Mouse (Mus musculus): ENCODE measurements at regions not wholly inside any gene's neighbourhood (a gene's known extent, or its start where the extent isn't known, plus 50 kb on each side); places are given as distances from the start of the nearest gene placed in this dataset.

DNA sequence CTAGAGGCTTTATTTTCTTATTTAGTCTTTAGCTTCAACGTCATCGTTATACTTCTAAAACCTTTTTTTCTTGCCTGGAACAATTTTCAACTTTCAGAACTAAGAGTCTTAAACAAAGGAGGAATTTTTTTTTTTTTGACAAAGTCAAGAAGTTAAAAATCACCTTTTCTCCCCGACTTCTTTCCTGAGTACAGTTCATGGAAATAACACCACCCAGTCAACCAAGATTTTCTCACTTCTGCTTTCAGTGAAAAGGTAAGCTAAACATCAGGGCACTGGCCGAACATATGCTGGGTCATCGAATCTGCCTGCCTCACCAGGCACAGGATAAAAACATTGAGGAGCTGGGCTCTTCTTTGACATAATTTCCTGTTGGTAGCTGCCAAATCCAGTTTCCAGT lies 277.4 kb upstream of the Actbl2 start:
- DNase-seq (ENCODE audit: low read depth, low spot score) = no peak

DNA sequence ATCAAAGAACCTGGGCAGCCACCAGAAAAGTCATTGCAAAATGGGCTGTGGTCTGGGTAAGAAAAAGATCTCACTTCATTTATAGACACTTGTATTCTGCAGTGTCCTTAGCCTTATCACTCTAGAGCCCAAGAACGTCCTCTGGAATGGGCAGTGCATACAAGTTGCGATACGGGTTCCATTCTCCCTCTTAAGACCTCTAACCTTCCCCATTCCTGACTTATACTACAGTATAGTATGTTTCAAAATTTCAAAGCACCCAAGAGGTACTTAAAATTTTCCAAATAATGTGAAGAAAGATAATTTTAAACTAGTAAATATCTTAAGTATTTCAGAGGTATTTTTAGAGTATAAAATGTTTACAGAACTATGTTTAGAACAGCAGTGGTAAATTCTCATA lies 276.8 kb upstream of the Actbl2 start:
- no peak for DNase-seq (ENCODE audit: low read depth, low spot score)

DNA sequence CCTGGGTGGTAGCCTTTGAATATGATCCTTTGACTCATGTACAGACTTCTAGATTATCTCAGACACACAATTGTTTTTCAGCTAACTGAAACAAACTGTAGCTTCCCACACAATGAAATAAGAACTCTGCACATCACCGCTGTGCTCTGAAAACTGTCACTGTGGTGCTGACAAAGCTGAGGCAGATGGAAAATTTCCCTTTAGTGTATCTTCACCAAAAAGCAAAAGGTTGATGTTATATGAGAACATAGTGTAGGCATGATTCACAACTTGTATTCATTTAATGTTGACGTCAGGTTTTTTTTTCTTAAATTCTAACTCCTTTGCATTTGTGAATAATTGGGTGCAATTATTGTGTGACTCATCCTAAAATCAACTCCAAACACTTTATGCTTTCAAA lies 264.1 kb upstream of the Actbl2 start:
- no peak for DNase-seq (ENCODE audit: low read depth, low spot score)

DNA sequence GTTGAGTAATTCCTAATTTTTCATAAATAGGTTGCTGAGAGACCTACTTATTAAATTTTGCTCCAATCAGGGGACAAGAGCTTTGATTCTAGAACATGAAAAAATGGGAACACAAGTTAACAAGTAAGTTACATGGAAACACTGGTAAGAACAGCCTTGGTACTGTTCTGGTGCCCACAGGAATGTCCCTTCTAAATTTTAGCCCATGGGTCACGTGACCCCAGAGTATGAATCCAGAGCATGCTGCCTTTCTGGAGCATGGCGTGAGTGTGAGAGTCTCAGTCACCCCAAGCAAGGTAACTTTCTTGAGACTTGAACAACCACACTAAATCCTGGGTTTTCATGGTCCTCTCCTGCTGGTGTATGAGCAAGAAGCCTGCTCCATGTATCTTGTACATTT lies 263.7 kb upstream of the Actbl2 start:
- DNase-seq (ENCODE audit: low read depth, low spot score) = no peak

DNA sequence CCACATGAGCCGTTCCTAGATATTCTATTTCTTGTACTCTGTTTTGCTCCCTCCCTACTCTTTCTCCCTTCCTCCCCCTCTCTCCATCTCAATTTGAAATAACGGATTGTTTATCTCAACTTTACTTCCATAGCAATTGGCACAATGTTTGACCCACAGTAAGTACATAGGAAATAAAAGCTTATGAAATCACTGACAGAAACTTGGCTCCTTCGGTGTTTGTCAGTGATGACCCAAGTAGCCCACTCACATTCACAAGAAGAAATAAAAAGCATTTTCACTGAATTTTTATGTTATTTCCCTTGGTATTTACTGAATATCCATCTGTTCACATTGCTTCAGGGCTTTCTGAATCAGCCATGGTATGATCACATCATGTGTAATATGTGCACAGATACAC lies 260.2 kb upstream of the Actbl2 start:
- DNase-seq (ENCODE audit: low read depth, low spot score) = no peak

DNA sequence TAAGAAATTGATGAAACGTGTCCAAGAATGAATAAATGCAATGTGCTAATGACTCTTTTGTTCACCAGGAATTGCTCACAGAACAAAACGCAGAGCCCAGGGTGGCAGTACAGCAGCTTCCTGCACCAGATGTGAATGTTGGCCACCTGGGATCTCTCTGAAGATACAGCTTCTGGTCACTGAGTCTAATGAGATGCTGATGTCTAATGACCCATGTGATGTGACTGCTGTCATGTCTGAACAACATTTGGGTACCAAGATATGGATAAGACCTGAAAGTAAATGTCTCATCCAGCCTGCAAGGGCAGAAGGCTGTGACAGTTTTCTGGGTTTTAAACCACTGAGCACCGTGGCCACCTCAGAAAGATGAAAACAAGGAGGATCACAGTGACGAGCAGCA lies 252.1 kb upstream of the Actbl2 start:
- DNase-seq (ENCODE audit: low read depth, low spot score) = no peak

DNA sequence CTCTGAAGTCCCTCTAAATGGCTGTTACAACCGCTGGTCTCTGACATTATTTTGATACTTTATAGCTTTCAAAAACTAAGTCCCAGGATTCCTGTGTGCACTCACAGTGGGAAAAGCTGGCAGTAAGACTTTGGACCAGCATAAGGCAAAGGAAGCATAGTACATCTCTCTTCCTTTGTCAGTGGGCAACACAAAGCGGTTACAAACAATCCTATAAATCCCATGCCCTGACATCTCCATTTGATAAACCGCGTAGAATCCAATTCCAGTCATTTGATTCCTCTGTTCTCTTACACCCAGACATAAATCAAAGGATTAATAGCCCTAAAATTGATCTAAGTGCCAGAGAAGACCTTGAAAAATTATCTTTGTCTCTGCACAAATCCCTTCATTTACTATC lies 240.7 kb upstream of the Actbl2 start:
- DNase-seq (ENCODE audit: low read depth, low spot score) = no peak

DNA sequence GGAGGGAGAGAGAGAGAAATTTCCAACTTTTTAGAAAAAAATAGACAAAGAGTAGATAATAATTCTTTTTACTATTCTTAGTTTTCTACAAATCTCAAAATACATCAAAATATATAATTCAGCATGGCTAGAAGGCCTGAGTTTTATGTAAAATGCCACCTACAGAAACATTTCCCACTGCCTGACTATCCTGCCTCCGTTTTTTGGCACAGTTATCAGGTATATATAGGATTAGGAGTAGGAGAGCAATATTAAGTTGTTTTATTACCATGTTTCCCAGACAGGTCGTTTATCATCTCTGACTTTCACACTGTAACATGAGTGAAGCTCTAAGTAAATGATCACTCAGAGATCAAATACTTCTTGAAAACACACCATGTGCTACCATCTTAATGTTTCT lies 224.7 kb upstream of the Actbl2 start:
- no peak for DNase-seq (ENCODE audit: low read depth, low spot score)

DNA sequence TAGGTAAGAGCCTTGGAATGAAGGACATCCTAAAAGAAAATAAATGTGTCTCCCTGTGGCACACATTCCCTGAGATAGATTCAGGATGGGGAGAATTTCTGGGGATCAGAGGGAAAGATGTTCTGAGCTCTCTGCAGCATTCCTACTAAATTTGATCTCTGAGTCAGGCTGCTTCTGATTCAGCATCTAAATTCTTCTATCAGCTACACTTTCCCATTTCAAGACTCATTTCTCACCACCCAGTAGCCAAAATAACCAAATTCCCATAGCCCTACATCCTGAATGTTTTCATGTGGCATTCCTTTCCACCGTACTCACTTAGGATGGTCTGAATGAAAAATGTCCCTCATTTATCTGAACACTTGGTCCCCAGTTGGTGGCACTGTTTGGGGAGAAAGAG lies 223.2 kb upstream of the Actbl2 start:
- DNase-seq (ENCODE audit: low read depth, low spot score) = no peak

DNA sequence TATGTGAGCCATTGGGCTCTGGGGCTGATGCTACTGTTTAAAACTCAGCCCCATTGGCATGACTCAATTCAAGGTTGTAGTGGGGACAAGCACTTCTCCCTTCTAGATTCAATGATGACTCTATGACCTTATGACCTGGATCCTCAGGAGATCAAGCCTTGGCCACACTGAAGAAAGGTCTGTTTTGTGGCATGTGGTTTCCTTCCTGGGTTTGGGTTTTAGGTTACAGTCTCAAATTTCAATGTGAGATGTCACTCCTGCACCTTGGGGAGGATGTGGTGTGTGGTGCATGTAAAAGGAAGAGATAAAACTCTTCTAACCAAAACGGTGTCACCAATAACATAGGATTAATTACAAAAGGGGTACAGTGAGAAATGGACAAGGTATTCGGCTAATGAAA lies 211.2 kb upstream of the Actbl2 start:
- no peak for DNase-seq (ENCODE audit: low read depth, low spot score)

DNA sequence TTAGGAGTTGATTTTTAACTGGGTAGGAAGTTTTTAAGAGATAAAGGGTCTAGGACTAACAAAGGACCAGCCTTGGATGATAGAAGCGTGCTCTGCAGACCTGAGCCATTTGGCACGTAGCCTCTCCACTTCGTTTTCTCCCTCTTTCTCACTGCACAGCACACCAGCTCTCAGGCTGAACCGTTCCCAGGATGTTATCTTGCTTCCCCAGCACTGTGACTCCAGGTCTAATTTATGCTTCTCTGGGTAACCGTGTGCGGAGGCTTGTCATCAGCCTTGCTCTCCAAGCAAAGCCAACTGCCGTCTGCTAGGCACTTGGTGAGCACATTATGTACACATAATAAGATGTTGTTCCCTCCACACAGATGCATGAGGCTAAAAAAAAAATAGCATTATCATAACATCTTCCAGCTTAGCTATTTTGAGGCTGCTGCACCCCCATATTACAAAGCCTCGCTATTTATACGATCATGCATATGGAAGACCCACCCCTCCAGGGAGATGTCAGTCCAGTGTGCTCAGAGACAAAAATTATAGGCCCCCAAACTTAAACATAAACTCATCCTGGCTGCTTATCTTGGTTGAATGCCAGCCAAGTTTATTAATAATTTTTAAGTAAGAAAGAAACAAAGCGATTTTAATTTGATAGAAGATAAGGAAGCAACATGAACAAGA lies 210.3 kb upstream of the Actbl2 start:
- no peak for DNase-seq (ENCODE audit: low read depth, low spot score)

DNA sequence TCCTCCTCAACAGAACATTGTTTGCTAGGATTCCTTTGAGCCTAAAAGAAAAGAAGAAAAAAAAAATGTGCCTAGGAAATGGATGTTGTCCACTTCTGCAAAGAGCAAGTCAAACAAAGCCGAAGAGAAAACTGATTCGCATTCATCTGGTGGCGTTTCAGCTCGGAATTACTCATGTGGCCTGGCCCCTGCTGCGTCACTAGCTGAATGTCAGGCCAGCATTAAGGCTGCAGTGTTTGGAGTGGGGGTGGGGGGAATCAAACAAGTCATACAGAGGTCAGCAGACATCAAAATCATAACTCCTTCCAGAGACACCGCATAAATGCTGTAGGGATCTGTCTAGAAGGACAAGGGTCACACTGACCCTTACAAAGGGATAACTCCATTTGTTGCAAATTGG lies 204.7 kb upstream of the Actbl2 start:
- no peak for DNase-seq (ENCODE audit: low read depth, low spot score)

DNA sequence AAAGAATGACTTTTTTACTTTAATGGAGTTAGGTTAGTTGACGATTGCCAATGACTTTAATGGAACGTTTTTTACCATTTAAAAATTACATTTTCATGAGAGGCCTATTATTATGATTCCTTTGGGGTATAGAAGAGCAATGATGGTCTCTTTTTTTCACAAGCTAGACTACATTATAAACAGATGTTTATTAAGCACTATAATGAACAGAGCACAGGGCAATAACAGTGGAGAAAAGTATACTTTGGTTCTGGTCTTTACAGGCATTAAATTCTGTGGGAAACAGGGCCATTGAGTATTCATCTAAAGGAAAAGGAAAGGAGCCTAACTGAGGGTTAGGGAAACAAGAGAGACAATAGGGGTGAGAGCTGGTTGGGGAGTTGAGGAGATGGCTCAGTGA lies 199.0 kb upstream of the Actbl2 start:
- DNase-seq (ENCODE audit: low read depth, low spot score) = no peak

DNA sequence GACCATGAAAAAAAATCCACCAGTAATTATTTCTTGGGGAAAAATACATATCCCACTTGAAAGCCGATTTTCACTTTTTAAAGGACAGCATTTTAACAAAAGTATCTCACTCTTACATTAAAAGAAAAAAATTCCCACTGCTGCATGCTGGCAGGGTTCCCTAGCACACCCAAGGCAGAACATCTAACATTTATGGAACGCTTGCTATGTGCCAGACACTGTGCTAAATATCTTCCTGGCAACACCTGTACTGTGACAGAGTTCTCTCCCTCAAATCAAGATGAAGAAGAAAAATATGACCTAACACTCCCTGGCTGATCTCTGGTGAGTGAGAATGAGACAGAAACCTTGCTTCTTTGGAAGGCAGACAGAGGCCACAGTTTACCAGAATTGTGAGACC lies 167.1 kb upstream of the Actbl2 start:
- DNase-seq (ENCODE audit: low read depth, low spot score) = no peak

DNA sequence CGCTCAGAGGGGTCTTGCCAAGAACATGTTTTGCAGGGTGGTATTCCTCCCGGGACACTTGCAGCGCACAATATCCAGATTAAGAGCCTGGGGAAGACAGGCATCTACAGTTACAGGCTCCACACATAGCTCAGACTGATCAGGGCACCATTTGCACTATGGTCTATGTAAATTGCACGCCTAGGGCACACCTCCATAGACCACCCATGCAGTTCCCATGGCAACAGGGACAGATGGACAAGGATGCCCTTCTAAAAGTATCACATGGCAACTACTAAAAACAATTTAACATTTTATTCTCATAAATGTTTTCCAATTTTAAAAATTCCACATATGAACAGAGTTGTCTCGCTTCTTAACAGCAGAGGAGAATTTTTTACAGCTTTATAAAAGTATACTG lies 158.7 kb upstream of the Actbl2 start:
- DNase-seq (ENCODE audit: low read depth, low spot score) = no peak

DNA sequence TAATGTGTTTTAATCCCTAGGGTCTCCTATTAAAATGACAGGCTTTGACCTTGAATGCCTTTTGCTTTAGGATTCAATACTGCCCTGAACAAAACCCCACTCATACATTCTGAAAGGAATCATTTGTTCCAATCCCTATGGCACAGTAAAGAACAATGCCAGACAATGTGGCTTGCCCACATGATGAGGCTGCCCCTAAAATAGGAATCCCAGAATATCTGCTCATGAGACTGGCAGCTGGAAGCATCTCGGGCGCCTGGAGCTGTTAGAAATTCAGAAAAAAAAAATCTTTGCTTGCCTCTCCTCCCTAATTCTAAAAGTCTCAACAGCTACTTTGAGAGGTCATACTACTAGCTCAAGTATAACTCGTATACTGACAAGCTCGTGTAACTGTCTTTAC lies 157.5 kb upstream of the Actbl2 start:
- DNase-seq (ENCODE audit: low read depth, low spot score) = no peak

DNA sequence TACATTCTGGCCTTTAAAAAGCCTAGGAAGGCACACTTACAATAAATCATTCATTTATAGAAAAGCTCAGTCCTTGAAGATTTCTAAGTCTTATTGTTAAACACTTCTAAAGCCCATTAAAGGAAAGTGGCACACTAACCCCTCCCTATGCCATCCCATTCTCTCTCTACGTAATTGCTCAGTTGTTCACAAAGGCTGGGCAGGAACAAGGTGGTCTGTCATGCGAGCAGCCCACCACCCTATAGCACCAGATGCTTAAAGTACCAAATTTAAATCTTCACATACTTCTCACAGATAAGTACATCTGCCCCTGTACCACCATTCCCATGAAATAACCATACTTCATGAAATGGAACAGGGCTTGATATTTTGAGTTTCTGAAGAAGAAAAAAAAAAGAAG lies 156.1 kb upstream of the Actbl2 start:
- DNase-seq (ENCODE audit: low read depth, low spot score) = no peak

DNA sequence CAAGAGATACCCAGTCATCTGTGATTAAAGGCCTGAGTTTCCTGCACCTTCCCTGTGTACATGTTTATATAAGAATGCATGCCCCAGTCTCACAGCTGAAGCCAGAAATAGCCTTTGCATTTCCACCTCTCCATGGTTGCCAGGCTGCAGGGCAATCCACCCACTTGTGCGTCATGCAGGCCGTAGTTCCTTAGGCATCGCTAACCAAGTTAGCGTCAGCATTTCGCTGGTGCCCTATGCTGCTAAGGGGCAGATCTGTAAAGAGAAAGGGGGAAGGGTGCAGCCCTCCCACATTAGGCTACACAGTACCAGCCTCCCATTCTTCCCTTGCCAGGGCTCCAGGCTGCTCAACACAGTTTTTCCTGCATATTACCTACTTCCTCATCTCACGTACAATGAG lies 155.6 kb upstream of the Actbl2 start:
- DNase-seq (ENCODE audit: low read depth, low spot score) = no peak

DNA sequence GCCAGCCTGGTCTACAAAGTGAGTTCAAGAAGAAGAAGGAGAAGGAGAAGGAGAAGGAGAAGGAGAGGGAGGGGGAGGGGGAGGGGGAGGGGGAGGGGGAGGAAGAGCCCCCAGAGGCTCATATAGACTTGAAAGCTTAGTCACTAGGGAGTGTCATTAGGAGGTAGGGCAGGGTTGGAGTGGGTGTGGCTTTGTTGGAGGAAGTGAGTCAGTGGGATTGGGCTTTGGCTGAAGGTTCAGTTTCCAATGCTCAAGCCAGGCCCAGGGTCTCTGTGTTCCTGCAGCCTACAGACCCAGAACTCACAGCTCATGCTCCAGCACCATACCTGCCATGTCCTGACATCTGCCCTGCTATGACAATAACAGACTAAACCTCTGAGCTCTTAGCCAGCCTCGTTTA lies 154.4 kb upstream of the Actbl2 start:
- peak; percentile 15 for DNase-seq (ENCODE audit: low read depth, low spot score)

DNA sequence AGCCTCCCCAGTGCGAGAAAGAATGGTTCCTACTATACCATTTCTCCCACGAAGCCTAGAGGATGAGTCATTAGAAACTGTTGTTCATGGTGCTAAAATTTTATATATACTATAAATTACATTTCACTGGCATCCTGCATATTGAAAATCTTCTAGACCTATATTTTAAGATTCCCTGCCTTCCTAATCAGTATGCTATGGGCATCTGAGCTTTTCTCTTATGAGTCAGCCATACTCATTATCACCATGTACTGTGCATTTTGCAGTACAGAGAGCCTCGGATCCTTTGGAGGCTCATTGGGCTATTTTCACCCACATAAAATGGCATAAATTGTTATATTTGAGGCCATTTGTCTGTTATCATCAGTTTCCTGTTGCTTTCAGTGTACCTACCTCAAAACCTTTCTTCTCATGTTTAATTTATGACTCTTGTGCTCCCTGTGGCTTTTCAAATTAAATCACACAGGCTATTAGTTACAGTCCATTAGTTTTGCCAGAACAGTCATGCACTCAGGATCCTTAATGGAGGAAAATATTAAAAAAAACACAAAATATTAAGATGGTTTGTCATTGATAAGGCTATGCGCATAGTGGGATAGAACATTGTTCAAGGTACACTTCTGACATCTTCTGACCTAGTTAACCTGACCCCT lies 150.1 kb upstream of the Actbl2 start:
- DNase-seq (ENCODE audit: low read depth, low spot score) = no peak

DNA sequence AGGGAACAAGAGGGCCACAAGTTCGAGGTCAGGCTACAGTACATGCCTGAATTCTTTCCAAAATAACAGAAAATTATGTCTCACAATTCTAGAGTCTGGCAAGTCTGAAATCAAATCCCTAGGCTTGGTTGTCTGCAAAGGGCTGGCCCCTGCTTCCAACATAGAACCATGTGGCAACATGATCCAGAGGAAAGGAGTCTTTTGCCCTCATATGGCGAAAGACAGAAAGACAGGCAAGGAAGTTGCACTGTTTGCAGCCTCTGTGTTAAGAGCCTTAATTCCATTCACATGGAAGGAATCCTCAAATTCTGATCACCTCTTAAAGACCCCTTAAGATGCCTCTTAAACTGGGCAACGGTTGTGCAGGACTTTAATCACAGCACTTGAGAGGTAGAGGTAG lies 123.7 kb upstream of the Actbl2 start:
- DNase-seq (ENCODE audit: low read depth, low spot score) = no peak

DNA sequence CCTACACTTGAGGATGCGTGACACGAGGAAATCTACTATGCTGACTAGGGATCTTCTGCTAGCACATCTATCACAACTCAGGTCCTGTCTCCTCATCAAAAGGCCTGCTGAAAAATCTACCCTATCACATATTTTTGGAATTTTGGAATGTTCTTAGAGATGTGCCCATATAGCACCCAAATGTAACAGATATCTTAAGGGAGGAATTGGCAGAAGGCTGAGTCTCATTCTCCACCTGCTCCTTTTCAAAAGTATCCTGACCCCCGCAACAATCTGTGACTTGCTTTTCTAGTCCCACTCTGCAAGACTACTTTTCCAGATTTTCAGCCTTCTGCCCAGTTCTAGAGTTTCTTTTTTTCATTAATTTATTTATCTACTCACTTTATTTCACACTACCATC lies 118.4 kb upstream of the Actbl2 start:
- DNase-seq (ENCODE audit: low read depth, low spot score) = no peak

DNA sequence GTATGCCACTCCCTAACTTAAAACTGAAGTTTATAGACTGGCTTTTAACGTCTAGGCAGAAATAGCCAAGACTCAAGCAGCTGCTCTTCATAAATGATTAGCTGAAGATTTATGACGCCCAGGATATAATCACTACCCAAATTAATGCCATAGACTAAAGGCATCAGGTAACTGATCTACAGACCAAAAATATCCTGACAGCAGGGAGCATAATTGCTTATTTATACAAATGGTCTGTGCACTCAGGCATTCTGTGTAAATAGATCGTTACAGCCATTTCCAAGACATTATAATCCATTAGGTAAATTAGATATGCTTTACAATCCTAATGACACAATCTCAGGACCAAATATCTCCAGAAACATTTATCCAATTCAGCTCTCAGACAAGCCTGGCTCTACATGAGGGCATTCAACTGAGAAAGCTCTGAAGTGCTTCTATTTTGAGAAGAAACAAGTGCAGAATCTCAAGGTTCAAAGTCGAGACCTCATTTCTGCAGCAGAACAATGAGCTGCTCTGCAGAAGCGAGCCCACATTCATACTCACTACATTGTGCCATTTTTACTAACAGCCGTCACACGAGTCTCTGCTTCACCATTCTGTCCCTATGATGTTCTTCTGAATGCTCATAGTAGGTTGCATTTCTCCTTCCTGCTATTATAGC lies 111.9 kb upstream of the Actbl2 start:
- no peak for DNase-seq (ENCODE audit: low read depth, low spot score)

All from ES-CJ7 (cell line).